Mouse (Mus musculus) bone marrow, adult 2 months (tissue): ENCODE measurements around the gene Ddx27.

Experiments used
- CTCF ChIP-seq: fragments of 200-500 bp; IDR thresholded peaks from 2 replicates; pipeline ENCODE4 v1.5.1; 2011; ENCODE audit warnings: low read length, control low read depth; ENCODE audit not compliant: control insufficient read depth, insufficient read depth
- POLR2A ChIP-seq: fragments of 200-500 bp; IDR thresholded peaks from 2 replicates; pipeline ENCODE4 v1.6.1; 2011; ENCODE audit warnings: low read depth, mild to moderate bottlenecking, control low read depth, low read length, borderline replicate concordance; ENCODE audit not compliant: control insufficient read depth

GRCm38 (mm10) chr2:167074587-167074986 lies 59.6 kb downstream of the Ddx27 start:
- TF ChIP-seq CTCF (no peak), POLR2A (no peak)
